8 mouse cellular contexts compared by ENCODE assay signal in genomic region chr6:108531324-108532311, GRCm38 (mm10).
A peak's percentile ranks its signal among the peaks of the same experiment; 100 is the strongest.
DNase-seq lines count a peak whose midpoint lies in the region; ATAC-seq lines count a peak whose summit lies in the region.

No protein-coding gene starts in this region.

- peak overlapping the region; percentile 44; the same call in 1 of the 2 replicates for H3K27ac ChIP-seq in embryonic facial prominence, embryonic 10.5 days (replicated peaks)
- peak overlapping the region; percentile 66; the same call in 1 of the 2 replicates for H3K27ac ChIP-seq in hindbrain, embryonic 13.5 days
- H3K27ac ChIP-seq in liver, embryonic 12.5 days = peak overlapping the region; percentile 89

- DNase-seq in gastrocnemius, adult 8-10 months (ENCODE audit: low spot score in 2 of 2) = peak; percentile 49
- DNase-seq in gastrocnemius, postnatal 10 days = no peak
- DNase-seq in embryonic facial prominence, embryonic 10.5 days (ENCODE audit: low spot score) = no peak
- DNase-seq in monocyte, adult 2 months (ENCODE audit: low read depth in 1 of 2, low spot score in 2 of 2) = peak; percentile 36 to 61
- no peak for DNase-seq in left cerebral cortex, adult 11 months (ENCODE audit: low spot score)
- DNase-seq in left cerebral cortex, postnatal 25 days (ENCODE audit: low spot score in 2 of 2) = no peak

- peaks cover 9% of the 10 kb centered on the region; the same call in 1 of the 2 replicates for H3K36me3 ChIP-seq in embryonic facial prominence, embryonic 10.5 days (replicated peaks)
- H3K36me3 ChIP-seq in hindbrain, embryonic 13.5 days = no peaks in the 10 kb centered on the region
- no peaks in the 10 kb centered on the region for H3K36me3 ChIP-seq in liver, embryonic 12.5 days

- H3K4me2 ChIP-seq in hindbrain, embryonic 13.5 days = no peak overlapping the region
- peak overlapping the region; percentile 56 for H3K4me2 ChIP-seq in liver, embryonic 12.5 days

- no peaks in the 10 kb centered on the region for H3K9me3 ChIP-seq in embryonic facial prominence, embryonic 10.5 days
- H3K9me3 ChIP-seq in hindbrain, embryonic 13.5 days = no peaks in the 10 kb centered on the region
- no peaks in the 10 kb centered on the region for H3K9me3 ChIP-seq in liver, embryonic 12.5 days (replicated peaks)

- peaks cover 21% of the 10 kb centered on the region for H3K4me1 ChIP-seq in embryonic facial prominence, embryonic 10.5 days
- peaks cover 19% of the 10 kb centered on the region for H3K4me1 ChIP-seq in hindbrain, embryonic 13.5 days (replicated peaks)
- peaks cover 75% of the 10 kb centered on the region for H3K4me1 ChIP-seq in liver, embryonic 12.5 days

- H3K4me3 ChIP-seq in embryonic facial prominence, embryonic 10.5 days = no peak overlapping the region
- no peak overlapping the region for H3K4me3 ChIP-seq in hindbrain, embryonic 13.5 days
- H3K4me3 ChIP-seq in liver, embryonic 12.5 days = no peak overlapping the region

- H3K27me3 ChIP-seq in embryonic facial prominence, embryonic 10.5 days (replicated peaks; ENCODE audit: low read depth, poor library complexity, severe bottlenecking) = no peaks in the 10 kb centered on the region
- no peaks in the 10 kb centered on the region for H3K27me3 ChIP-seq in hindbrain, embryonic 13.5 days
- no peaks in the 10 kb centered on the region for H3K27me3 ChIP-seq in liver, embryonic 12.5 days (replicated peaks)

- no peak overlapping the region for H3K9ac ChIP-seq in hindbrain, embryonic 13.5 days
- peak overlapping the region; percentile 64 for H3K9ac ChIP-seq in liver, embryonic 12.5 days

- 36% methylated on average over 12 of the region's 12 CpGs for WGBS in embryonic facial prominence, embryonic 10.5 days
- WGBS in hindbrain, embryonic 13.5 days = 30% methylated on average over 12 of the region's 12 CpGs
- 16% methylated on average over 12 of the region's 12 CpGs for WGBS in liver, embryonic 12.5 days (ENCODE audit: insufficient replicate concordance)

- intact Hi-C loops in left cerebral cortex, postnatal 25 days (cut with DNase I) = no loop called here

- peak; percentile 62 for ATAC-seq in hindbrain, embryonic 13.5 days (ENCODE audit: low FRiP score)
- ATAC-seq in liver, embryonic 12.5 days = peak; percentile 67

Comparison
In these comparisons a context has a peak if more than half of its experiments do, and no peak if none do; other contexts are left out.
1. DNase-seq: peak in gastrocnemius, adult 8-10 months (2 of 2) and monocyte, adult 2 months (2 of 2); none in gastrocnemius, postnatal 10 days (single experiment), embryonic facial prominence, embryonic 10.5 days (single experiment), left cerebral cortex, adult 11 months (single experiment) and left cerebral cortex, postnatal 25 days (0 of 2).
2. Peak in every context shown above with its lines, with median percentiles within 50 percentile points of each other: H3K27ac ChIP-seq.